Mouse (Mus musculus) embryo, embryonic 11 days (tissue): ENCODE results near the gene Zmym6.
"Not testable (repeated sequence)": the region's sequence is repeated elsewhere in the genome, so short reads cannot be mapped to it uniquely, and the experiment has no call there.

ENCODE experiments used
- DNase-seq: peaks from one replicate; pipeline ENCODE4 v3.0.0-alpha.2; 2015

The Zmym6 gene

GRCm38 (mm10) chr4:127076875-127077548 lies at the start of gene Zmym6:
Zmym6 (plus strand) TSS chr4:127077383.
- DNase-seq = peak; percentile 99

- DNase-seq = no peak
Observed at GRCm38 (mm10) chr4:127037158-127037557, 40.0 kb upstream of the Zmym6 start.

- DNase-seq = no peak
Observed at GRCm38 (mm10) chr4:127037908-127038827, 39.0 kb upstream of the Zmym6 start.

- no peak for DNase-seq
Observed at GRCm38 (mm10) chr4:127038828-127039349, 38.3 kb upstream of the Zmym6 start.

- no peak for DNase-seq
Observed at GRCm38 (mm10) chr4:127039871-127040483, 37.2 kb upstream of the Zmym6 start.

GRCm38 (mm10) chr4:127043540-127043939 lies 33.6 kb upstream of the Zmym6 start:
- DNase-seq = no peak

GRCm38 (mm10) chr4:127051121-127051520 lies 26.1 kb upstream of the Zmym6 start:
- no peak for DNase-seq

GRCm38 (mm10) chr4:127053071-127053470 lies 24.1 kb upstream of the Zmym6 start:
- no peak for DNase-seq

- no peak for DNase-seq
Observed at GRCm38 (mm10) chr4:127054522-127055198, 22.5 kb upstream of the Zmym6 start.

GRCm38 (mm10) chr4:127060585-127061290 lies 16.4 kb upstream of the Zmym6 start, which contains the start of gene Zmym1:
Zmym1 (minus strand) TSS chr4:127061152.
- peak; percentile 94 for DNase-seq

GRCm38 (mm10) chr4:127064051-127064450 lies 13.1 kb upstream of the Zmym6 start:
- no peak for DNase-seq

GRCm38 (mm10) chr4:127074915-127075314 lies 2.3 kb upstream of the Zmym6 start:
- DNase-seq = no peak

- DNase-seq = no peak
Observed at GRCm38 (mm10) chr4:127080806-127081205, 3.6 kb downstream of the Zmym6 start.

GRCm38 (mm10) chr4:127083131-127083530 lies 5.9 kb downstream of the Zmym6 start:
- DNase-seq = no peak

- no peak for DNase-seq
Observed at GRCm38 (mm10) chr4:127085761-127086160, 8.6 kb downstream of the Zmym6 start.

GRCm38 (mm10) chr4:127091188-127091587 lies 14.0 kb downstream of the Zmym6 start:
- DNase-seq = no peak

- DNase-seq = no peak
Observed at GRCm38 (mm10) chr4:127095090-127095489, 17.9 kb downstream of the Zmym6 start.

GRCm38 (mm10) chr4:127099552-127099951 lies 22.4 kb downstream of the Zmym6 start:
- not testable (repeated sequence) for DNase-seq

GRCm38 (mm10) chr4:127107566-127107965 lies 30.4 kb downstream of the Zmym6 start:
- no peak for DNase-seq

- no peak for DNase-seq
Observed at GRCm38 (mm10) chr4:127110570-127110969, 33.4 kb downstream of the Zmym6 start.

GRCm38 (mm10) chr4:127123391-127123790 lies 46.2 kb downstream of the Zmym6 start, which contains the start of gene Tmem35b:
Tmem35b (plus strand) TSS chr4:127123691.
- DNase-seq = no peak

- no peak for DNase-seq
Observed at GRCm38 (mm10) chr4:127124331-127124730, 47.1 kb downstream of the Zmym6 start.
